Mouse (Mus musculus) lung, postnatal 25 days (tissue): ENCODE results near the gene Eda.
A peak's percentile ranks its signal among the peaks of the same experiment; 100 is the strongest.

ENCODE experiments used
- DNase-seq: peaks from one replicate; pipeline ENCODE4 v3.0.0; 2022; ENCODE audit warnings: low spot score

Eda gene

DNA sequence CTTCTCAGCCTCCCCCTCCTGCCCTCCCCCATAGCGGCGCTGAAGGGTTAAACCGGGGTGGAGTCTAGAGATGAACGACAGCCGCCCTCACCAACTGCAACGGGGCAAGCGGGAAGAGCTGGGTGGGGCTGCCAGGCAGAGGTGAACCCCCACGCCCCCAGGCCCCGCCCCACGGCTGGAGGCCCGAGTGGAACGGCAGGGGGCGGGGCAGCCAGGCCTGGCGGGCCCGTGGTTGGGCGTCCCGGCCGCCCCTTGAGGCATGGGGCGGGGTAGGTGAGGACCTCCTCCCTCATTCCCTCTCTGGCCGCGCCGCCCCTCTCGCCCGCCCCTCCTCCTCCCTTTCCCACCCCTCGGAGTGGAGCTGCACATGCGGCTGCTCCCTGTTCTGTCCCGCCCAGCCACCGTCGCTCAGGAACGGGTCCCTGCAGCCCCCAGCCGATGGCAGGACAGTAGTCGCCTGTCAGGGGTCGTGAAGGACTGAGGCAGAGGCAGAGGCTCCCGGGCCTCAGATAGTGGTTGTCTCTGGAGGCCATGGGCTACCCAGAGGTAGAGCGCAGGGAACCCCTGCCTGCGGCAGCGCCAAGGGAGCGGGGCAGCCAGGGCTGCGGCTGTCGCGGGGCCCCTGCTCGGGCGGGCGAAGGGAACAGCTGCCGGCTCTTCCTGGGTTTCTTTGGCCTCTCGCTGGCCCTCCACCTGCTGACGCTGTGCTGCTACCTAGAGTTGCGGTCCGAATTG, at the start of gene Eda:
TSS of gene Eda (plus strand) at position 357 of the 735 bp plus-strand sequence.
- peak; percentile 78 for DNase-seq

DNA sequence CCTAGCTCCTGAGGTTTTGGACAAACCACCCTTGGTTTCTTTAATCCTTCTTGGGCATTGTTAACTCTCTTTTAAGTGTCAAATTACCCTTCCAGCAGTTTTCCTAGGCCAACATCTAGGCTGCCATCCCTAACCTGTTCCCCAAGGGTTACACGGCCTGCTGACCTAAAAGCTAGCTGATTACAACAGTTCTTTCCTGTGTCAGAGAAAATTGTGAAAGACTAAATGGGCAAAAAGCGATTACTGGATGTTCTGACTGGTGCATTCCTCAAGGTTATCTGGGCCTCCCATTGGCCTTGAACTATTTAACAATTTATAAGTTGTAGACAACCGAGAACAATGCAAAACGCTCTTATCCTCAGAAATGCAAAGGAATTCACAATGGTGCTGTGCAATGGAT, 14.4 kb upstream of the Eda start:
- DNase-seq: no peak

DNA sequence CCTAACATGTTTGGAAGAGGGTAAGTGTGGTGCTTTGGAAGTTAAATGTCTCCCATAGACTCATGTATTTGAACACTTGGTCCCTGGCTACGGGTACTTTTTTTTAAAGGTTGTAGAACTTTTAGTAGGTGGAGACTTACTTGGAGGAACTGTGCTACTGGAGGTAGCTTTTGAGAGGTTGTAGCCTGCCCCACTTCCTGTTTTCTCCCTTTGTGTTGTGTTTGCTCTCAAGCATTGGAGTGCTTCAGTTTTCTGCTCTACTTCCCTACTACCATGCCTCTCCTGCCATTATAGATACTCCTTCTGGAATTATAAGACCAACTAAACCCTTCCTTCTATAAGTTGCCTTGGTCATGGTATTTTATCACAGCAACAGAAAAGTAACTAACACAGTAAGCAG, 5.3 kb upstream of the Eda start:
- DNase-seq: no peak

DNA sequence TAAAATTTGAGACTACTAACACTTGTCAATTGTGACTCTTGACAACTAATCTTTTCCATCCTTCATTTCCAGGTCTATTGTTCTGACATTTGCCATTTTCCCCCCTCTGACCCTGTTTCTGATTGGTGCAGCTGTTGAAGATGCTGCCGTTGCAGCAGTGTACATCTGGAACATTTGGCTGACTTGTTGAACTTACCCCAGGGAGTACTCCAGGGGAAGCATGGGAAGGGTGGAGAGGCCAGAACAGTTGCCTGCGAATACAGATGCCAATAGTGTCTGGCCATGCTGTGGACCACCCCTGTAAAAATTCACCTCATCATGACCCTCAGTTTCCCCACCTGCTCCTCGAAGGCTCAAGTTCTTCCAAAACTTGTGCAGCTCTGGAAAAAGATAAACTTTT, 1.0 kb upstream of the Eda start:
- DNase-seq: no peak

DNA sequence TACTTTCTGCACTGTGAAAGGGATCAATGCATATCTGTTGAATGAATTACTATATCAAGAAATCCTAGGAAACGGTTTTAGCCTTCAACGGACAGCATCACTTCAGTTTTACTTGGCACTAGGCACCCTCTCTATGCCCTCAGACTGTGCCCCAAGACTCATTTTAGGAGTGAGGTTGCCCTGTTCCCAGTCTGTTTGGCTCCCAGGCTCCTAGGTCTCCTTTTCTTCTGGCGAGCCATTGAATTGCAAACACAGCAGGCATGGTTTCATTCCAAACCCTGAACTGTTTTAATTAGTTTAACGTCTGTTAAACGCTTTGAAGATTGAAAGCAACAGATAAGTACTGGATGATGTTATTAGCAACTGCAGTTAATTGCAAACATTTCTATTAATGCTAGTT, 603 bp upstream of the Eda start:
- no peak for DNase-seq

DNA sequence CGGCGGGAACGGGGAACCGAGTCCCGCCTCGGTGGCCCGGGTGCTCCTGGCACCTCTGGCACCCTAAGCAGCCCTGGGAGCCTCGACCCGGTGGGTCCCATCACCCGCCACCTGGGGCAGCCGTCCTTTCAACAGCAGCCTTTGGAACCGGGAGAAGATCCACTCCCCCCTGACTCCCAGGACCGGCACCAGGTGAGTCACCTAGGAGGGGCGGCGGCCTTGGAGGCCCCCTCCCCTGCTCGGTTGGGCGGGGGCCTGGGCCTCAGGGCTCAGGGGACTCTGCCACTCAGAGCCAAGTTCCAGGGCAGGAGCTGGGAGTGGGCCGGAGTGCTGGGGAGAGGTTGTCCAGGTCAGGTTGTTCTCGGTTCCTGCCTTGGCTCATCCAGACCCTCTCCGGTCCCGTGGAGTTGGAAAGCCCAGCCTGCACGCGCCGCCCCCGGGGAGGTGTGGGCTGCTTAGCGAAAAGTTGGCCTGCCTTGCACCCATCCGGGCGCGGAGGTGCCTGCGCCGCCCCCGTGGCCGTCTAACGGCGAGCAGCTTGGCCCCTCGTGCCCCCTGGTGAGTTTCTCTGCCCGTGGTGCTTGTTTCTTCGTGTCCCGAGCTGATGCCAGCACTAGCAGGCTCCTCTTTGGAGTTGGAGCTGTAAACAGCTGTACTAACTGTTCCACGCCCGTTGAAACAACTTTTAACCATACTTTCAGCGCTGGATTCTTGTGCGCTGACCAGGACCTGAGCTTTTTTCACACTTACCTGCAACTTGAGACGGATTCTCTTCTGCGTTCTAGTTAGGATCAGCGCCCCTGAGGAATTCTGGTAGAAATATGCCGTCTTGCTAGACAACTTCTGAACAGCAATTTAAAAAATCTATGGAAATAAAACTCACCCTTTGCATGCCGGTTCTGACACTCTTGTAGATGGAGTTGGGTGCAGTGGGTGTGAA, 849 bp downstream of the Eda start:
- peak; percentile 2 for DNase-seq

DNA sequence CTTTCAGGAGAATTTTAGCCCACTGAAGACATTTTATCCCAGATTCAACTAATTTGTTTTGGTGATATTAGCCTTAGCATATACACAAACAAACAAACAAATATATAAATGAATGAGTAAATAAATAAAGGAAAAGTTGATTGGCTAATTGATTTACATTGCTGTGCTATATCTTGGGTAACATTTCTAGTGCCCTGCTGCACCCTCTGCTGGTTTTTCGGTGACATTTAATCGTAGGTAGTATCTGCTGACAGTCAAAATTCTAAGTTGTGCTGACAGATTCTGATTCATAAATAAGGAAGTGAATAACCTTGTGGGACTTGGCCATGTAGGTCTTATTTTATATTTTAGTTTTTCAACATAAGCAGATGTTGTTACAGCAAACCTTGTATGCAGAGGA, 2.9 kb downstream of the Eda start:
- DNase-seq: no peak

DNA sequence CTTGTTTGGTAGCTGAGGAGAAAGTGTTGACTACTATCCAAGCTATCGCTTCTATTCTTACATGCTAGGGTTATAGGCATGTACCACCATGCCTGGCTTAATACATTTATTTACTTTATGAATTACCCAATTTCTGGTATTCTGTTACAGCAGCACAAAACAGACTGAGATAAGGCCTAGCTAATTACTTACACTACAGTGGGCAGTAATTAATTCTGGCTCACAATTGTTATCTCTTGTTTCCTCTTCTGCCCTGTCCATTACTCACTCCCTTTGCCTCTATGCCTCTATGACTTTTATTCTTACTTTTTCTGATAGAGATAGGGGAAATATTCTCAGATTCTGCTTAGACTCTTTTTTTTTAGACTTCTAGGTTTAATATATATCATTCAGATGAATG, 18.0 kb downstream of the Eda start:
- no peak for DNase-seq

DNA sequence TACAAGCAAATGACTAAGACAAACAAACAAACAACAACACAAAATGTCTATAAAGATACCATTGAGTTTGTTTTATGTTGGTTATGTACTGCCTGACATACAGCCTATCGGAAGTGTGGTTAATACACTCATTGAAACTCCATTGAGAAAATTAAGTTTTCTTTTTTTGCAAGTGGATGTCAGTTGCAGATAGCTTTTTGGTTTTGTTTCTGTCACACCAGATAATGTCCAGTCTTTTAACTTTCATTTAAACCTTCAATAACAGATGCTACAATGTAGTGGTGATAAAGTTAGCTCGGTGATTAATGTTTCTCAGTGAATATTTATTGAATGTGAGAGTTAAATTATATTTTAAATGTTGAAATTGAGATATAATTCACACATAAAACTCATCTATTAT, 23.9 kb downstream of the Eda start:
- DNase-seq: no peak

DNA sequence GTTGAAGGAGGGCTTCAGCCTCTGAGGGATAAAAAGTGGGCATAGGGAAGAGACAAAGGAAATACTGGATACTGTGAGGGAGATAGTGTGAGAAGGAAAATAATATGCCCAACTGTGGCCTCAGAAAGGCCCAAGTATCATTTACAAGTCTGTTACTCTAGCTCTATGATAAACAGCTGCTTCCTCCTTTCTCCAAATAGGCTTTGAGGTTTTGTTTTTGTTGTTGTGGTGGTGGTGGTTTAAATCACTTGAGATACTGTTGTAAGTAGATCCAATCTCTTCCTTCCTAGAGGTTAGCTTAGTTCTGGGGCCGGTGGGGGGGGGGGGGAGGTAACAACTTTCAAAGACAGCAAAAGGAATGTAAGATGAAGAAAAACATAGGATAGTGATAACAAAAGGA, 143.0 kb downstream of the Eda start:
- DNase-seq: no peak

DNA sequence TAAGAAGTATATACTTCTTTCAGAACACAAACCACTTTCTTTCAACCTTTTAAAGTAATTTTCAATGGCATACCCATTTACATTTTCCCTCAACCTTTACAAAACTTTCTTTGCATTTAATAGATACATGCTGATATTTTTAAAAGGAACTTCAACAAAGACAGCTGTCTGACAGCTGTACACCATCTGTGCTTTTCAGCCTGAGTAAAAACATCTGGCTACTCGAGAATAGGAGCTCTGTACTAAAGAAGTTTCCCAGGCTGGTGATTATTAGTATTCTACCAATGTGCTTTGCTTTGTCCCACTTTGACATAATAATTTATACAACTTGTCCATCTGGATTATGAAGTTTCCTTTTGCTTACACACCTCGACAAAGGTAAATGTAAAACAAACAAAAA, 219.9 kb downstream of the Eda start:
- DNase-seq: no peak

DNA sequence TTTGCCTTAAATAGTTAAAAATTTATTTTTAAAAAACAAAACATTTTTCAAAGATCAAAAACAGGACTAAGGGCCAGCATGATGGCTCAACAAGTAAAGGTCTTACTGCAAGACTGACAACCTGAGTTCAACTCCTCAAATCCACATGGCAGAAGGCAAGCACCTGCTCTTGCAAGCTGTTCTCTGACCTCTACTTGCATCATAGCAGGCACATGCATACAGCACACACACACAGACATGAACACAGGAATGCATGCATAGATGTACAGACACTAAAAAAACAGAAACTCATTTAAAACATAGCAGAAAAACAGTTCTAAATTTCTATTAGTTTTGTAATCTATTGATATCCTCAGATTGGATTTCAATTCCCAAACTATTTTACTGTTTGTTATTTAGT, 338.2 kb downstream of the Eda start:
- no peak for DNase-seq

DNA sequence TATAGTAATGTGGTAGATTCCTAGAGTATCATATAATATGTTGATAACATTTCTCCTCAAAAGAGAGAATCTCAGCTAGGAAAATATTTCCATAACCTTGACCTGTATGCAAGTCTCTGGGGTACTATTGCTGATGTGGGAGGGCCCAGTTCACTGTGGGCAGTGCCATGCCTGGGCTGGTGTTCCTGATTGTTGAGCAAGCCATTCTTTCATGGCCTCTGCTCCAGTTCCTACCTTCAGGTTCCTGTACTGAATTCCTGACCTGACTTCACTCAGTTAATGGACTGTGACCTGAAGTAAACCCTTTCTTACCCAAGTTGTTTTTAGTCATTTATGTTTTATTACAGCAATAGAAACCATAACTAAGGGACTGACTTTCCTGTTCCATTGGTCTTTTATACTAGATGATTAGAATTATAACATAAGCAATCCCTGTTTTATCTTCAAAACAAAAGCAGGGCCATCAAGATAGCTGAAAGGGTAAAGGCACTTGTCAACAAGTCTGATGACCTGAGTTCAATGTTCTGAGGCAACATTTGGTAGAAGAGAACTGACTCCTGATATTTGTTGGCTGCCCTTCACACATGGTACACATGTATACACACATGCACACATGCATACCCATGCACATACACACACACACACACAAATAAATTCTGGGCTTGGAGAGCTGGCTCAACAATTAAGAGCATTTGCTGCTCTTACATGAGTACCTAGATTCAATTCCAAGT, 338.9 kb downstream of the Eda start:
- DNase-seq: no peak

DNA sequence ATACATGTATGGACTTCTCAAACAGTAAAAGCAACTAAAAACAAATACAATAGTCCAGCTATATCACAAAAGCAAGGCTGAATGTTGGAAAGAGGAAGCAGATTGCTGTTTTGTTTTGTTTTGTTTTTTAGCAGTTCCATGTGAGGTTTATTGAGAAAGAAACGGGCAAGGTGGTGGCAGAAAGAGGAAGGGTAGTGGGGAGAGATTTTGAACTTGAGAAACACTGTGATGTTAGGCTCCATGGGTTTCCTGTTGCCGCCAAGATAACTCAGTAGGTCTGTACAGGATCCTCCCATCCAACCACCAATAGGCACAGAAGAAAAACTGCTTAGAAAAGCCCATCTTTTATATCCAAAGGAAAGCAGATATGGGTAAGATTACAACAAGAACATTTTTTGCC, 365.3 kb downstream of the Eda start:
- DNase-seq: no peak

DNA sequence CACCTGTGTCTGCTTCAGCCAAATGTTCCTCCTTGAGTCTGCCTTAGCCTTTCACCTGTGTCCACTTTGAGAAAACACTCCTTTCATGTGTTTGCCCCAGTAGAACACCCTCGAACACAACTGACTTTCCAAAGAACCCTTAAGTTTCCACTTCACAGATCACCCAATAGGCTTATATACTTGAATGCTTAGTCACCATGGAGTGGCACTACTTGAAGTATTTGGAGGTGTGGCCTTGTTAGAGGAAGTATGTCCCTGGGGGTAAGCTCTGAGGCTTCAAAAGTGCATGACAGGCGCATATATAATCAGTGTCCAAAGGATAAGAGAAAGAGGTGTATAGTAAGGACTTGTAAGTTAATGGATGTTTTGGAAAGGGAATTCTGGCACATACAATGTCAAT, 369.0 kb downstream of the Eda start:
- DNase-seq: peak; percentile 46

DNA sequence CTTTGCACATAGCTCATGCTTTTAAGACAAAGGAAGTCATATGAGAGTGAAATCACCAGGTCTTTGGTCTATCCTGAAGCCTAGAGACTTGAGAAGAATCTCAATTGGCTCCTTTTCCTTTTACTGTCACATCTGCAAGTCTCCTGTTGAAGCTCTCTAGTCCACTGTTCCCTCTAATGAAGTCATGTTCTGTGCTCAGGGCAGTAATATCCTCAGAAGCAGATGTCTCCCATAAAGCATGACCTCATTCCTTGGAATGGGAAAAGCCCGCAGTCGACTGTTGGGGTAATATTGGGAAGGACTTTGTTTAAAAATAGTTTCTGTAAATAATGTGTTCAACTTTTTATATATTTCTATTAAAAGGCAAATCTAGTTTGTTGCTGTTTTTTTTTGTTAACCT, 381.6 kb downstream of the Eda start:
- no peak for DNase-seq

DNA sequence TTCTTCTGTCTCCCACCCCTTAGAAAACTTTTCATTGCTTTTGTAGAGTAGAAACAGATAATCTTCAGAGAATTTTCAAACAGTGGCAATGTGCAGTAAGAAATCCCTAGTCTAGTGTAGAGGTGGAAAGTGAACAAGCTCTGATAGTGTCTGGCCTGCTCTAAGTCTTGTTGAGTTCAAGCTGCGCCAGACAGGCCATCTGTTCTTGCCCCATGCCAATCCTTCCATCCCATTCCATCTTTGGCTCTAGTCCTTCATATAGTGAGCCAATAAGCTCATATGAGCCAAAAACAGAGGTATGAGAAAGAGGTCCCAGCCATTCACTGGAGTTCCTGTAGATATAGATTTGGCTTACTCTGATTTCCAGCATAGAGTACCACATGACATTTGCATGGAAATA, 414.5 kb downstream of the Eda start:
- no peak for DNase-seq

DNA sequence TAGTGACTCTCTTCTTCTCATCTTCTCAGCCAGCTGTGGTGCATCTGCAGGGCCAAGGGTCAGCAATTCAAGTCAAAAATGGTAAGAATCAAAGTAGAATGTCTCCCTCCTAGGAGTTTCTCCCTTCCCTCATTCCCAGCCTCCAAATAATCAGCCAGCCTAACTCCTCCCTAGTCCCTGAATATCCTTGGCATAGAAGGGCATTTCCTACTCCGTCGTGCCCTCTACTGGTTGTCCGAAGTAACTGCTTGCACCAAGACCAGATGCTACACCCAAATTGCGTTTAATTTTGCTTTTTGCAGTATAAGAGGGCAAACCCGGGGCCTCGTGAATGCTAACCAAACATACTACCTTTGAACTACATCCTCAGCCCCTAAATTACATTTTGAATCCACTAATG, 416.9 kb downstream of the Eda start:
- DNase-seq: peak; percentile 15

DNA sequence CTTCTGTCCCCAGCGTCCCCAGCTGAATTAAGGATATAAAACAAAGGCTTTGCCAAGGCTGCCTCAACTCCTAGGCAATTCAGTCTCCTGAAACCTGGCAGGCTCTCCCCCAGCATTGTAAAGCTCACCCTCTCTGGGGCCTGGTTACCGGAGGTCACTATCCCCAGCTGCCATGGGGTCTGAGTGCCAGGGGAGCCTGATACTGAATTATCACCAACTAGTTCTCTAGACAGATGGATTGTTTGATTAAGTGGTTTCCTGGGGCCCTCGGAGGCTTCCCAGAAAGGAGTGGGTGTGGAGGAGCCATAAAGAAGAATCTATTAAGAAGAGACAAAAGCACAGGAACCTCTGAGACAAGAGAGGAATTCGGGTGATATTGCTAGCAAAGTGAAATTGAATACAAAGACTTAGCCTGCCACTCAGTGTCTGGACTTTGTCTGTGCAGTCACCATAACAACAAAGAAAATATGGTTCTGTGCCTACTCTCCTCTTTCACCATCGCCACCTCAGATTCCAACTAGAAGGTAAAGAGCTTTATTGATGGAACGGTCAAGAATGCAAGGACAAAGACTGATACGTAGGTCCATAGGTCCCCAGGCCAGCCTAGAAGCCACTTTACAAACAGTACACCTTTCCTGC, 418.9 kb downstream of the Eda start:
- DNase-seq: no peak

DNA sequence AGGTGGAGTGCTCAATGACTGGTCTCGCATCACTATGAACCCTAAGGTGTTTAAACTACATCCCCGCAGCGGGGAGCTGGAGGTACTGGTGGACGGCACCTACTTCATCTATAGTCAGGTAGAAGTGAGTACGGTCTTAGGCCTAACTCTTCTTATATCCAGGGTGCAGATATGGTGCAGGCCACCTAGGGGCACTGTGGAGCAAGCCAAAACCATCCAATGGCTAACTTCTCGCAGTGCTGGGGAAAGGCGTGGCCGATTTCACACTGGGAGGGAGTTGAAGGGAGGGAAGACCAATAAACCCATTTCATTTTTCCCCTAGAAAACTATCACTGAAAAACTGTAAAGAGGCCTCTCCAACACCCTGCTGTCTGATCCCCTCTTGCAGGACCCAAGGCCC, 419.6 kb downstream of the Eda start:
- DNase-seq: peak; percentile 22

DNA sequence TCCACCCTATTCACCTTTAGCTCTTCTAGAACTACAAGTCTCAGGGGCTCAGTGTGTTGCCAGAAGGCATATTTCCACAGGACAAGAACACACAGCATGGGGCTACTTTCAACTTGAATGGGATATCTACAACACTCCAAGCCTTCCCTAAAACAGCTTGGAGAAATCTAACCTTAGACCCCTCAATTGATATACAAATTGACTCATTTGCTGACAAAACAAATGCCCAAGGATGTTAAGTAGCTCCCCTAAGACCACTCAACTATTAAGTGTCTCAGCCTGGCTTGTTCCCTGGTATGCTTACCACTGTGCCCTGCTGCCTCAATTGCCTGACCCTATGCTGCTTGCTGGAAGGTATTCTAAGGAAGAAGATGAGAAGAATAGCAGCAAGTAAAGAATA, 425.5 kb downstream of the Eda start:
- DNase-seq: no peak

DNA sequence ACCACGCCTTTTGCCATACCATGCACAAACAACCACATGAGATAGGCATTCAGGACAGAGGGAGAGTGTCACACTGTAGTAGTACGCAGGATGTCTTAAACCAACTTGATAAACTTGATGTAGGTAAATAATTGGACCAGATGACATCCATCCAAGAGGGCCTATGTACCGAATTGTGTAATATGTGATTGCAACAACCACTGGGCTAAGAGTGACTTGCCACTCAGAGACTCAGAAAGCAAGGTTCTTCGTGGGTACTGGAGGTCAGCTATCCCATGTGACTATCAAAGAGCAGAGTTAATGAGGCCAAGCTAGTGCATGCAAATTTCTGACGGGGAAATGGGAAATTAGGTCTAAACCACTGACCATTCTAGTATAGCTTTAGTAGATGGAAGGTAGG, 426.3 kb downstream of the Eda start:
- DNase-seq: no peak
